Mouse (Mus musculus): ENCODE data around the gene Gm20388. TPM values are rescaled to one million over a fixed set of nuclear protein-coding genes. Genes with fewer than 3 reads are reported as not detected.

The Gm20388 gene
- polyA plus RNA-seq, 1 experiment from 2014 or later = not detected

GRCm38 (mm10) chr8:119917415-119917814 is 6.8 kb downstream of the Gm20388 start:
- no peaks in the 10 kb centered on the region for H3K36me3 ChIP-seq
- peaks cover 42% of the 10 kb centered on the region for H3K4me1 ChIP-seq
- no peaks in the 10 kb centered on the region for H3K9me3 ChIP-seq
- H3K4me3 ChIP-seq = no peak overlapping the region
- H3K9ac ChIP-seq (replicated peaks) = no peak overlapping the region
- 93% methylated on average over 3 of the region's 3 CpGs for WGBS
- no peak overlapping the region for H3K27ac ChIP-seq (replicated peaks)
- no peak for ATAC-seq (replicated peaks)
- no peaks in the 10 kb centered on the region for H3K27me3 ChIP-seq
- no peak overlapping the region for H3K4me2 ChIP-seq (replicated peaks)

DNA sequence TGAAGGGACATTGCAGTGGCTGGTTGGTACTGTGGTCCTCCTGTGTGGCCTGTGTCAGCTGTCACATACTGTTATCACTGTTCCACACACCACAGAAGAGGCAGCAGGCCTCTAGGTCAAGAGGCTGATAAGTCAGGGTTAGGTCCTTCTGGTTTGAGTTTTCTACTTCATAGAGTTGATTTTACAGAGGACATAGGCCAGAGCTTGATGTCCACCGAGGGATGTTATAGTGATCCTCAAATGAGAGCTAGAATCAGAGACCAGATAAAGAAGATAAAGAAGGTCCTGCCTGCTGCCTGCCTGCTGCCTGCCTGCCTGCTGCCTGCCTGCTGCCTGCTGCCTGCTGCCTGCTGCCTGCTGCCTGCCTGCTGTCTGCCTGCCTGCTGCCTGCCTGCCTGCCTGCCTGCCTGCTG is 7.5 kb downstream of the Gm20388 start:
- Histone ChIP-seq H3K27me3 (no peaks in the 10 kb centered on the region), H3K4me1 (peaks cover 34% of the 10 kb centered on the region), H3K9ac (replicated peaks) (no peak overlapping the region), H3K9me3 (no peaks in the 10 kb centered on the region), H3K27ac (replicated peaks) (no peak overlapping the region), H3K4me2 (replicated peaks) (no peak overlapping the region), H3K36me3 (no peaks in the 10 kb centered on the region), H3K4me3 (no peak overlapping the region)
- WGBS = 88% methylated on average over 1 of the region's 1 CpGs
- no peak for ATAC-seq (replicated peaks)

- H3K27ac ChIP-seq (replicated peaks) = no peak overlapping the region
- no peaks in the 10 kb centered on the region for H3K27me3 ChIP-seq
- H3K9me3 ChIP-seq = no peaks in the 10 kb centered on the region
- H3K9ac ChIP-seq (replicated peaks) = no peak overlapping the region
- 88% methylated on average over 5 of the region's 5 CpGs for WGBS
- no peak overlapping the region for H3K4me2 ChIP-seq (replicated peaks)
- no peaks in the 10 kb centered on the region for H3K36me3 ChIP-seq
- ATAC-seq (replicated peaks) = no peak
- peaks cover 7% of the 10 kb centered on the region; the same call in 1 of the 2 replicates for H3K4me1 ChIP-seq
- no peak overlapping the region for H3K4me3 ChIP-seq
Observed at GRCm38 (mm10) chr8:119923259-119923658, 12.6 kb downstream of the Gm20388 start.

- Histone ChIP-seq H3K9me3 (no peaks in the 10 kb centered on the region), H3K4me3 (no peak overlapping the region), H3K4me2 (replicated peaks) (no peak overlapping the region), H3K27me3 (no peaks in the 10 kb centered on the region), H3K4me1 (peaks cover 10% of the 10 kb centered on the region; the same call in 1 of the 2 replicates), H3K9ac (replicated peaks) (no peak overlapping the region), H3K27ac (replicated peaks) (no peak overlapping the region), H3K36me3 (no peaks in the 10 kb centered on the region)
- ATAC-seq (replicated peaks) = no peak
- 88% methylated on average over 4 of the region's 4 CpGs for WGBS
Observed at GRCm38 (mm10) chr8:119925428-119925827, 14.8 kb downstream of the Gm20388 start.

DNA sequence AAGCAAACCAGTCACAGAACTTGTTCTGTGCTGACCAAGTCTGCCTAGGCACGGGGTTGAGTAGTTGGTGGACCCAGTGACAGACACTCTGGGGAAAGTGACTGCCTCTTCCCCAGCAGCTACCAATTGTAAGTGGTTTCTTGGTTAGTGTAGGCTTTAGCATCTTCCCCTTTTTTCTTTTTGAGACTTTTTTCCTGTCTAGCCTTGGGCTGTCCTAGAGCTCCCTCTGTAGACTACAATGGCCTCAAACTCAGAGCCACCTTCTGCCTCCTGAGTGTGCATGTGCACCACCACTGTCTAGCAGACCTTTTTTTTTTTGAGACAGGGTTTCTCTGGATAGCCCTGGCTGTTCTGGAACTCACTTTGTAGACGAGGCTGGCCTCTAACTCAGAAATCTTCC is 15.8 kb downstream of the Gm20388 start:
- ATAC-seq (replicated peaks) = no peak
- peaks cover 11% of the 10 kb centered on the region; the same call in 1 of the 2 replicates for H3K4me1 ChIP-seq
- 80% methylated on average over 2 of the region's 2 CpGs for WGBS
- H3K27ac ChIP-seq (replicated peaks) = no peak overlapping the region
- no peaks in the 10 kb centered on the region for H3K27me3 ChIP-seq
- H3K4me2 ChIP-seq (replicated peaks) = no peak overlapping the region
- H3K4me3 ChIP-seq = no peak overlapping the region
- H3K9ac ChIP-seq (replicated peaks) = no peak overlapping the region
- no peaks in the 10 kb centered on the region for H3K36me3 ChIP-seq
- no peaks in the 10 kb centered on the region for H3K9me3 ChIP-seq

DNA sequence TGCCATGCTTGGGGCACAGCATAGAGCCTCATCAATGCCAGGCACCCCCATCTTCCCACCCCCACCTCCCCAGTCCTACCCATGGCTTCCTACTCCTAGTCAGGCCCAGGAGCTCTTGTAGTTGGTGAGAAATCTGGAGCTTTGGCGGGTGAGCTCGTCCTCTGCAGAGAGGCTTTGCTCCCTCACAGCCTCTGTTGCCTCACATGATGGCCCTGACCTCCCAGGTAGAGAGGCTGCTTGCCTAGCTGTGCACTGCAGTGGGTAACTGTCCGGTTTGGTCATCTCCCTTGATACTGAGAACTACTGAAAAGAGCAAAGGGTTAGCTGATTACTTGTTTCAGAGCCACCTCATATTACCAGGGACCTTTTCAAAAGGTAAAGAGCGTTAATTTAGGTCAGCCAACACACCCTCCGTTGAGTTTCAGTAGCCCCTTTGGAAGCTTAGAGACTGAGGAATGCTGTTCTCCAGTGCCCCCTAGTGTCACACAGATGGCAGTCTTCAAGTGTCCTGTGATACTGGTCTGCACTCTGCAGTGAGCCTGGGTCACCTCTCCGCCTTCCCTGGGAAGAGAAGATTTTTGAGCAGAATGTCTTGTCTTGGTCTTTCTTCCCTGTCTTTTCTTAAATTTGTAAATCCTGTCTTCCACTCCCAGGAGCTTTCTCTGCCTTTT is 16.9 kb downstream of the Gm20388 start:
- no peak for ATAC-seq (replicated peaks)
- H3K4me2 ChIP-seq (replicated peaks) = no peak overlapping the region
- H3K4me1 ChIP-seq = peaks cover 9% of the 10 kb centered on the region; the same call in 1 of the 2 replicates
- H3K9ac ChIP-seq (replicated peaks) = no peak overlapping the region
- H3K27ac ChIP-seq (replicated peaks) = no peak overlapping the region
- H3K36me3 ChIP-seq = peaks cover 4% of the 10 kb centered on the region; the same call in 1 of the 2 replicates
- no peaks in the 10 kb centered on the region for H3K27me3 ChIP-seq
- 45% methylated on average over 6 of the region's 6 CpGs for WGBS
- H3K4me3 ChIP-seq = no peak overlapping the region
- H3K9me3 ChIP-seq = no peaks in the 10 kb centered on the region

GRCm38 (mm10) chr8:119931317-119931716 is 20.7 kb downstream of the Gm20388 start:
- H3K9ac ChIP-seq (replicated peaks) = no peak overlapping the region
- no peaks in the 10 kb centered on the region for H3K27me3 ChIP-seq
- no peaks in the 10 kb centered on the region for H3K9me3 ChIP-seq
- ATAC-seq (replicated peaks) = no peak
- H3K4me3 ChIP-seq = no peak overlapping the region
- 85% methylated on average over 4 of the region's 4 CpGs for WGBS
- no peak overlapping the region for H3K27ac ChIP-seq (replicated peaks)
- peaks cover 9% of the 10 kb centered on the region for H3K36me3 ChIP-seq
- H3K4me2 ChIP-seq (replicated peaks) = no peak overlapping the region
- H3K4me1 ChIP-seq = peaks cover 9% of the 10 kb centered on the region; the same call in 1 of the 2 replicates

DNA sequence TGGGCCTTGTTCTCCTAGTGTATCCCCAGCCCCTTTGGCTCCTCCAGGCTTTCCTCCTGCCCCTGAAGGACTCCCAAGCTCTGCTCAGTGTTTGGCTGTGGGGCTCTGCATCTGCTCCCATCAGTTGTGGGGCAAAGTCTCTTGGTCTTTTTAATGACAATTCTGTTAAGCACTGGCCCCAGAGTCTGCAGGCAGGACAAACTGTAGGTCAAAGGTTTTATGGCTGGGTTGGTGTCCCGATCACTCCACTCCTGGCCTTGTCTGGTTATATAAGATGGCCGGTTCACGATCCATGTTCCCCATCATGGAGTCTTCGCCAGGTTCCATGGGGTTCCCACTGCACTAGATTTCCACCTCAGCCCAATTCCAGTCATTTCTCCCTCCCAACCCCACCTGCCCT is 23.0 kb downstream of the Gm20388 start:
- peaks cover 16% of the 10 kb centered on the region for H3K36me3 ChIP-seq
- no peak overlapping the region for H3K9ac ChIP-seq (replicated peaks)
- 0 out of 2 replicates have a peak, but pooled peaks cover 5% of the 10 kb centered on the region for H3K4me1 ChIP-seq
- H3K27ac ChIP-seq (replicated peaks) = no peak overlapping the region
- H3K4me2 ChIP-seq (replicated peaks) = no peak overlapping the region
- H3K27me3 ChIP-seq = no peaks in the 10 kb centered on the region
- no peaks in the 10 kb centered on the region for H3K9me3 ChIP-seq
- H3K4me3 ChIP-seq = no peak overlapping the region
- 98% methylated on average over 4 of the region's 4 CpGs for whole genome bisulfite sequencing
- ATAC-seq (replicated peaks) = no peak

DNA sequence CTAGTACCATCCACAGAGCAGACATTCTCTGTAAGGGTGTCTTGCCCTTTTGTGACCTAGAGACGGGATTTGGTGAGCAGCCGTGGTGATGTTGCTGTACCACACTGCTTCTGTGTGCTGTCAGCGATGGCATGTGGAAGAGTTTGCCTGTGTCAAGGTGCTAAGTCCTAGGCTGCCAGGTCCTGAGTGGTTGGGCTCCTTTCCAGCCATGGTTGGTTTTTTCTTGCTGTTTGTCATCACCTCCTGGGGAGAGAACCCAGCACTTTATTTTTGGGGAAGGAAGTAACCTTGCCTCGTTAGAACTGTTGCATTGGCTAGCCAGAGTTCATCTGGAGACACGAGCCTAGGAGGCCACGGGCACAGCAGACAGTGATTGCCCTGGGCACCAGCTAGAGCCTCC is 24.9 kb downstream of the Gm20388 start:
- Histone ChIP-seq H3K4me3 (no peak overlapping the region), H3K4me1 (0 out of 2 replicates have a peak, but pooled peaks cover under 1% of the 10 kb centered on the region), H3K27me3 (no peaks in the 10 kb centered on the region), H3K36me3 (peaks cover 16% of the 10 kb centered on the region), H3K9ac (replicated peaks) (no peak overlapping the region), H3K9me3 (no peaks in the 10 kb centered on the region), H3K27ac (replicated peaks) (no peak overlapping the region), H3K4me2 (replicated peaks) (no peak overlapping the region)
- WGBS = 74% methylated on average over 6 of the region's 6 CpGs
- no peak for ATAC-seq (replicated peaks)

DNA sequence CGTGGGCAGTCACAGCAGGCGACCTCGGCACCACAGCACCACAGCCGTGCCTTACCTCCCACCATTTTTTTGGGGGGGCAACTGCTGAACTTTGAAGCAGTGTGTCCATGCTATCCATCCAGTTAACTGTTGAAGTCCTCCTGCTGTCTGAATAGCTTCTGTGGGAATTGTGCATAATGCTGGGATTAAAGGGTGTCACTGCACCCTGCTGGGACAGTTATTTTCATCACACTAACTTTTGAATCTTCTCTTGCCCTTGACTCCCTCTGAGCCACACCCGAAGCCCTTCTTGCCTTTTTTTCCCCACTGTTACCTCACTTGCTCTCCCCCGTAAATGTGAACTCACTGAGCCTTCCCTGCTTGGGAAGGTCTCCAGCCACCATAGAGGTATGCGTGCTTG is 27.8 kb downstream of the Gm20388 start:
- Histone ChIP-seq H3K27me3 (no peaks in the 10 kb centered on the region), H3K36me3 (peaks cover 23% of the 10 kb centered on the region), H3K4me3 (no peak overlapping the region), H3K4me1 (no peaks in the 10 kb centered on the region), H3K9ac (replicated peaks) (no peak overlapping the region), H3K27ac (replicated peaks) (no peak overlapping the region), H3K9me3 (no peaks in the 10 kb centered on the region), H3K4me2 (replicated peaks) (no peak overlapping the region)
- 81% methylated on average over 7 of the region's 7 CpGs for WGBS
- no peak for ATAC-seq (replicated peaks)

- ATAC-seq (replicated peaks) = no peak
- Histone ChIP-seq H3K4me1 (no peaks in the 10 kb centered on the region), H3K9ac (replicated peaks) (no peak overlapping the region), H3K9me3 (no peaks in the 10 kb centered on the region), H3K4me2 (replicated peaks) (no peak overlapping the region), H3K27ac (replicated peaks) (no peak overlapping the region), H3K27me3 (no peaks in the 10 kb centered on the region), H3K36me3 (peaks cover 29% of the 10 kb centered on the region), H3K4me3 (no peak overlapping the region)
- 77% methylated on average over 2 of the region's 2 CpGs for WGBS
Observed at GRCm38 (mm10) chr8:119939336-119939735, 28.7 kb downstream of the Gm20388 start.

- Histone ChIP-seq H3K9ac (replicated peaks) (no peak overlapping the region), H3K9me3 (no peaks in the 10 kb centered on the region), H3K4me3 (no peak overlapping the region), H3K27me3 (no peaks in the 10 kb centered on the region), H3K4me2 (replicated peaks) (no peak overlapping the region), H3K27ac (replicated peaks) (no peak overlapping the region), H3K36me3 (peaks cover 29% of the 10 kb centered on the region), H3K4me1 (no peaks in the 10 kb centered on the region)
- 88% methylated on average over 18 of the region's 18 CpGs for WGBS
- no peak for ATAC-seq (replicated peaks)
Observed at GRCm38 (mm10) chr8:119941471-119941870, 30.8 kb downstream of the Gm20388 start.

DNA sequence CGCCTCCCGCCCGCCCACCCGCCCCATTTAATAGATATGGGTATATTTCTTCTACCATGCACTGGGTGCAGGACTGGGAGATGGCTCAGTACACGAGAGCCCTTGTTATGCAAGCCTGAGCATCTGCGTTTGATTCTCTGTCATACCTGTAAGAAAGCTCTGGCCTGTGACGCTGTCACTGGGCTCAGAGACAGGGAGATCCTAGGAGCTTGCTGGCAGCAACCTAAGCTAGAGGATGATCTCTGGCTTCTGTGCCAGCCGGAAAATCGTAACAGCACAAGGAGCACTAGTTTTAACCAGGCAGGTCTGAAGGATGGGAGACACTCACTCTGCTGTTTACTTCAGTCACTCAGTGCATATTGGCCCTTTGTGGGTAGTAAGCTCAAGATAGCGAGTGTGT is 33.0 kb downstream of the Gm20388 start:
- Histone ChIP-seq H3K4me3 (no peak overlapping the region), H3K9ac (replicated peaks) (no peak overlapping the region), H3K4me2 (replicated peaks) (no peak overlapping the region), H3K36me3 (peaks cover 22% of the 10 kb centered on the region), H3K27ac (replicated peaks) (no peak overlapping the region), H3K9me3 (no peaks in the 10 kb centered on the region), H3K27me3 (no peaks in the 10 kb centered on the region), H3K4me1 (peaks cover 2% of the 10 kb centered on the region; the same call in 1 of the 2 replicates)
- WGBS = 93% methylated on average over 10 of the region's 10 CpGs
- ATAC-seq (replicated peaks) = no peak

Data from forebrain, embryonic 15.5 days (tissue).